Mouse (Mus musculus) embryo, embryonic 10.5 days (tissue): Measurements from ENCODE around the gene Adcy1.
"Not testable (repeated sequence)": the region's sequence is repeated elsewhere in the genome, so short reads cannot be mapped to it uniquely, and the experiment has no call there.

Source experiments
- DNase-seq: peaks from one replicate; pipeline ENCODE4 v3.0.0-alpha.2; 2015; ENCODE audit warnings: low spot score

Adcy1 gene

GRCm38 (mm10) chr11:7215703-7216102 is 152.4 kb downstream of the Adcy1 start:
- DNase-seq = peak; percentile 72

DNA sequence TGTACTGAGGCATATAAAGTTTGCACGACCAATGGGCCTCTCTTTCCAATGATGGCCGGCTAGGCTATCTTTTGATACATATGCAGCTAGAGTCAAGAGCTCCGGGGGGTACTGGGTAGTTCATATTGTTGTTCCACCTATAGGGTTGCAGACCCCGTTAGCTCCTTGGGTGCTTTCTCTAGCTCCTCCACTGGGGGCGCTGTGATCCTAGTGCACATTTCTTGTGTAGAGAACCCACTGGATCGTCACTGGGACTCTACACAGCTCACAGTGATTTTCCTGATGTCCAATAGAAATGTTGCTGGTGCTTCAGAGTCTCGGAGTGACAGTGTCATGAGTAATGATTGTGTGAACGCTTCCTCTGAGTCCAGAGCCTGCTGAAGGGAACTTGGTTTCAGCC is 158.5 kb downstream of the Adcy1 start:
- DNase-seq = not testable (repeated sequence)

DNA sequence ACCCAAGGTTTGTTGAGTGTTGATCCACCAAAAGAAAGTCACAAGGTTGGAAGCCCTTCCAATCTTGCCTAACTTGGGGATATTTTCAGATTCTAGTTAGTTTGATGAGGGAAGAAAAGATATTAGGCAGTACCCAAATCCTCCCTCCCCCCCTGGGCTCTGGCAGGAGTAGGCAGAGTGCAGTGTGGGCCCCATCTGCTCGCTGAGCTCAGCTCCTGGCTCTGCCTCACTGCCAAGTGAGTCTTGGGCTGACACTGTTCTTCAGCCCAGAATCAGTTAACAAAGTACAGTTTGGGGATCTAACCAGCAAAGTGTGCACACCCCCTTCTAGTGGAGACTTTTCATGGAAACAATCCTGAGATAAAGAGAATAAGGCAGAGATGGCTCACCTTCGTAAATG is 162.9 kb downstream of the Adcy1 start:
- no peak for DNase-seq

GRCm38 (mm10) chr11:7226810-7227550 is 163.7 kb downstream of the Adcy1 start:
- peak; percentile 8 for DNase-seq

DNA sequence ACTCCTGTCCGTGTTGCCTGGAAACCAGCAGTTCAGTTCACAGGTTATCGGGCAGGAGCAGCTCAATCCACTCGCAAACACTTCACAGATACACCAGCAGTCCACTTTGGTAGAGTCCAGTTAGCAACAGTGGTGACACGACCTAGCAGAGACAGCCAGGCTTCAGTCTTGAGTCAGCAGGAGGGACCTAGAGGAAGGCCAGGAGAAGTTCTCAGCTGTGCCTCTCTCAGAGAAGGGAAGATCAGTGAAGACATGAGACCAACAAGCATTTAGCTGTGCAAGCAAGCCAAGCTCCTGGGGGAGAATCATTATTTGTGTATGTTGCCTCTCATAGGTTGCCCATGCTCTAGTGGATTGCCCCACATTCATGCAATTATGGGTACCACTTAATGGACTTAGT is 164.8 kb downstream of the Adcy1 start:
- no peak for DNase-seq
